Mouse (Mus musculus): ENCODE measurements around the gene Olfr322. TPM values are rescaled to one million over a fixed set of nuclear protein-coding genes. Genes with fewer than 3 reads are reported as not detected.

Olfr322 gene
- not detected in 2 replicates for polyA plus RNA-seq (2015; fragmentation: Nextera tagmentation; extraction: Ambion mirVana)

GRCm38 (mm10) chr11:58658596-58658995 is at the start of gene Olfr322:
TSS of gene Olfr322 (plus strand) at chr11:58658782.
- Histone ChIP-seq H3K9me3 (ENCODE audit: control insufficient read depth, low read length) (no peaks in the 10 kb centered on the region), H3K36me3 (ENCODE audit: control insufficient read depth, insufficient read depth, low read length) (no peaks in the 10 kb centered on the region), H3K4me1 (replicated peaks; ENCODE audit: control insufficient read depth, insufficient read depth, low read length) (no peaks in the 10 kb centered on the region), H3K4me2 (ENCODE audit: low read depth, low read length) (no peak within 1 kb of the TSS), H3K9ac (ENCODE audit: low read length) (no peak within 1 kb of the TSS), H3K4me3 (ENCODE audit: low read length) (no peak within 1 kb of the TSS), H3K27me3 (ENCODE audit: control insufficient read depth, insufficient read depth, low read depth, low read length) (no peaks in the 10 kb centered on the region), H3K27ac (ENCODE audit: low read length) (no peak within 1 kb of the TSS)
- ATAC-seq (ENCODE audit: low read depth) = no peak
- 80% methylated on average over 4 of the region's 4 CpGs for WGBS

- Histone ChIP-seq H3K4me3 (ENCODE audit: low read length) (no peak overlapping the region), H3K27ac (ENCODE audit: low read length) (no peak overlapping the region), H3K36me3 (ENCODE audit: control insufficient read depth, insufficient read depth, low read length) (no peaks in the 10 kb centered on the region), H3K4me2 (ENCODE audit: low read depth, low read length) (no peak overlapping the region), H3K27me3 (ENCODE audit: control insufficient read depth, insufficient read depth, low read depth, low read length) (no peaks in the 10 kb centered on the region), H3K9ac (ENCODE audit: low read length) (no peak overlapping the region), H3K9me3 (ENCODE audit: control insufficient read depth, low read length) (no peaks in the 10 kb centered on the region), H3K4me1 (replicated peaks; ENCODE audit: control insufficient read depth, insufficient read depth, low read length) (no peaks in the 10 kb centered on the region)
- no peak; the same call in 1 of the 2 replicates for ATAC-seq (ENCODE audit: low read depth)
- 37% methylated on average over 3 of the region's 3 CpGs for WGBS
Measured at GRCm38 (mm10) chr11:58613359-58613758, 45.2 kb upstream of the Olfr322 start.

DNA sequence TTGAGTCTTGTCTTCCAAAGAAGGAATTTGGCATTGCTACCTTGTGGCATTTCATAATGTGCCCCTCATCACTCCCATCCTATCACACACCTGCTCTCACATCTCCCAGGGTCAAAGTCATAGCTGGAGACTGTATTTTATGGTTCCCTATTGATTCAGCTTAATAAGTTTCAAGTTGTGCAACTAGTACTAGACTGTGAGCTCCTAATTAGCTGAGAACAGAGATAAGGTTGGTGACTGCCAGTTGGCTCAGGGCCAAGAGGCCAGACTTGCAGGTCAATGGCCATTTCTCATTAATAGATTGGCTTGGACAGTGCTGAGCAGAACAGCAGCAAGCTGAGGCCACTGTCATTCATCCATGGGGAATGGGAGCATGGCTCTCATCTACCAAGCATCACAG is 44.1 kb upstream of the Olfr322 start:
- H3K4me3 ChIP-seq (ENCODE audit: low read length) = no peak overlapping the region
- no peak overlapping the region for H3K4me2 ChIP-seq (ENCODE audit: low read depth, low read length)
- no peak; the same call in 1 of the 2 replicates for ATAC-seq (ENCODE audit: low read depth)
- H3K36me3 ChIP-seq (ENCODE audit: control insufficient read depth, insufficient read depth, low read length) = no peaks in the 10 kb centered on the region
- no peak overlapping the region for H3K27ac ChIP-seq (ENCODE audit: low read length)
- no peaks in the 10 kb centered on the region for H3K9me3 ChIP-seq (ENCODE audit: control insufficient read depth, low read length)
- H3K4me1 ChIP-seq (replicated peaks; ENCODE audit: control insufficient read depth, insufficient read depth, low read length) = no peaks in the 10 kb centered on the region
- no peaks in the 10 kb centered on the region for H3K27me3 ChIP-seq (ENCODE audit: control insufficient read depth, insufficient read depth, low read depth, low read length)
- H3K9ac ChIP-seq (ENCODE audit: low read length) = no peak overlapping the region

GRCm38 (mm10) chr11:58615975-58616374 is 42.6 kb upstream of the Olfr322 start, which contains the start of gene 2210407C18Rik:
TSS of gene 2210407C18Rik (minus strand) at chr11:58616075.
- 86% methylated on average over 4 of the region's 4 CpGs for WGBS
- Histone ChIP-seq H3K4me1 (replicated peaks; ENCODE audit: control insufficient read depth, insufficient read depth, low read length) (no peaks in the 10 kb centered on the region), H3K36me3 (ENCODE audit: control insufficient read depth, insufficient read depth, low read length) (no peaks in the 10 kb centered on the region), H3K4me3 (ENCODE audit: low read length) (no peak within 1 kb of the TSS), H3K9me3 (ENCODE audit: control insufficient read depth, low read length) (no peaks in the 10 kb centered on the region), H3K4me2 (ENCODE audit: low read depth, low read length) (no peak within 1 kb of the TSS), H3K27ac (ENCODE audit: low read length) (no peak within 1 kb of the TSS), H3K9ac (ENCODE audit: low read length) (no peak within 1 kb of the TSS), H3K27me3 (ENCODE audit: control insufficient read depth, insufficient read depth, low read depth, low read length) (no peaks in the 10 kb centered on the region)
- ATAC-seq (ENCODE audit: low read depth) = no peak

- Histone ChIP-seq H3K4me2 (ENCODE audit: low read depth, low read length) (no peak overlapping the region), H3K4me3 (ENCODE audit: low read length) (no peak overlapping the region), H3K27ac (ENCODE audit: low read length) (no peak overlapping the region), H3K9ac (ENCODE audit: low read length) (no peak overlapping the region), H3K27me3 (ENCODE audit: control insufficient read depth, insufficient read depth, low read depth, low read length) (no peaks in the 10 kb centered on the region), H3K9me3 (ENCODE audit: control insufficient read depth, low read length) (no peaks in the 10 kb centered on the region), H3K36me3 (ENCODE audit: control insufficient read depth, insufficient read depth, low read length) (no peaks in the 10 kb centered on the region), H3K4me1 (replicated peaks; ENCODE audit: control insufficient read depth, insufficient read depth, low read length) (no peaks in the 10 kb centered on the region)
- WGBS = 43% methylated on average over 3 of the region's 3 CpGs
- ATAC-seq (ENCODE audit: low read depth) = no peak
Measured at GRCm38 (mm10) chr11:58618369-58618768, 40.2 kb upstream of the Olfr322 start.

DNA sequence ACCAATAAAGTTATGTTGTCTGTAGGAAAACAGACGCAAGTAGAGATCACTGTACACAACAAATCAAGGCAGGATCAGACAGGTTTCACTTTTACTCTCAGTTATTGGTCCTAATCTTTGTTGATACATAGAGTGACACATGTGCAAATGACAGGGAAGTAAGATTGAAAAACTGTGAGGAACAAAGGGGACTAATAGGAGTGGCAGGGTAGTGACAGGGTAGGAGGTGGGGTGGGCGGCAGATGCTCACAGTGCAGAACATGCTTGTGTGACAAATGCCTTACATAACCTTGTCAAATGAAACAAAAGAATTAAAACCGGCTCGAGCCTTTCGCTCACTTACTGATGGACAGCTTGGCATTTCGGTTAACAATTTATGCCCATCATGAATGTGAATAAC is 39.8 kb upstream of the Olfr322 start:
- H3K4me1 ChIP-seq (replicated peaks; ENCODE audit: control insufficient read depth, insufficient read depth, low read length) = no peaks in the 10 kb centered on the region
- no peak for ATAC-seq (ENCODE audit: low read depth)
- H3K27ac ChIP-seq (ENCODE audit: low read length) = no peak overlapping the region
- H3K4me3 ChIP-seq (ENCODE audit: low read length) = no peak overlapping the region
- no peaks in the 10 kb centered on the region for H3K36me3 ChIP-seq (ENCODE audit: control insufficient read depth, insufficient read depth, low read length)
- no peaks in the 10 kb centered on the region for H3K9me3 ChIP-seq (ENCODE audit: control insufficient read depth, low read length)
- H3K9ac ChIP-seq (ENCODE audit: low read length) = no peak overlapping the region
- 64% methylated on average over 6 of the region's 6 CpGs for WGBS
- no peaks in the 10 kb centered on the region for H3K27me3 ChIP-seq (ENCODE audit: control insufficient read depth, insufficient read depth, low read depth, low read length)
- H3K4me2 ChIP-seq (ENCODE audit: low read depth, low read length) = no peak overlapping the region

DNA sequence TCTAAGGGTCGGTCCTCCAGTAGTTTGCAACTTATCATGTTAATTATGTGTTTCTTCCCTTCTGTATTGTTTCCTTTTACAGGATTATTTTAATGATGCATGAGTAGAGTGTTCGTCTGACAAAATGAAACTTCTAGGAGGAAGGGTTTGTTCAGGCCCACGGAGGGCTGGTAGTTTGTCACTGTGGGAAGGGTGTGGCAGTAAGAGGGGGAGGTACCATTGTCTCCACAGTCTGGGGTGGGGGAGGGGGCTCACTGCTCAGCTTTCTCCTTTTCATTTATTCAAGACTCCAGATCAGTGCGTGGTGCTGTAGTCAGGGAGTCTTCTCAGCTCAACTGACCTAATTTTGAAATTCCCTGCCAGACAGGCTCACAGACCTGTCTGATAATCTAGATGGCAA is 32.4 kb upstream of the Olfr322 start:
- no peaks in the 10 kb centered on the region for H3K9me3 ChIP-seq (ENCODE audit: control insufficient read depth, low read length)
- WGBS = 46% methylated on average over 4 of the region's 4 CpGs
- no peaks in the 10 kb centered on the region for H3K4me1 ChIP-seq (replicated peaks; ENCODE audit: control insufficient read depth, insufficient read depth, low read length)
- H3K27ac ChIP-seq (ENCODE audit: low read length) = no peak overlapping the region
- H3K4me2 ChIP-seq (ENCODE audit: low read depth, low read length) = no peak overlapping the region
- no peak overlapping the region for H3K4me3 ChIP-seq (ENCODE audit: low read length)
- H3K27me3 ChIP-seq (ENCODE audit: control insufficient read depth, insufficient read depth, low read depth, low read length) = no peaks in the 10 kb centered on the region
- ATAC-seq (ENCODE audit: low read depth) = no peak
- no peaks in the 10 kb centered on the region for H3K36me3 ChIP-seq (ENCODE audit: control insufficient read depth, insufficient read depth, low read length)
- no peak overlapping the region for H3K9ac ChIP-seq (ENCODE audit: low read length)

DNA sequence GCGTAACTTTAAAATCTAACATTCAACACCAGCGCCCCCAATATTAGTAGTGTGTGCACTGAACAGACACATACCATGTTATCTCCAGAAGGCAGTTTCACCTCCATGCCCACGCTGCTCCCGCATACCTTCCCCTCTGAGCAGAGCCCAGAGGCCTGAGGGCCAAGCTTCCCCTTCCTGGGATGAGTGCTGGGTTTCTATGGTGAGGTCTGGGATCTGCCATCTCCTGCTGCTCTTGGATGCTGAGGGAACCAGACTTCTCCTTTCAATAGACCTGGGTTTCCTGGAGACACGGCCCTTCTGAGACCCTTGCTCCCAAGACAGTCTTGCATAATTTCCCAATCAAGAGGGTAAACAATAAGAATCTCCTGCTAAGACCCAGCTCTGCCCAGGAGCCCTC is 28.2 kb upstream of the Olfr322 start, which contains the start of gene Olfr323:
TSS of gene Olfr323 (minus strand) at position 101 of the 400 bp plus-strand sequence.
- H3K9ac ChIP-seq (ENCODE audit: low read length) = no peak within 1 kb of the TSS
- 68% methylated on average over 5 of the region's 5 CpGs for WGBS

DNA sequence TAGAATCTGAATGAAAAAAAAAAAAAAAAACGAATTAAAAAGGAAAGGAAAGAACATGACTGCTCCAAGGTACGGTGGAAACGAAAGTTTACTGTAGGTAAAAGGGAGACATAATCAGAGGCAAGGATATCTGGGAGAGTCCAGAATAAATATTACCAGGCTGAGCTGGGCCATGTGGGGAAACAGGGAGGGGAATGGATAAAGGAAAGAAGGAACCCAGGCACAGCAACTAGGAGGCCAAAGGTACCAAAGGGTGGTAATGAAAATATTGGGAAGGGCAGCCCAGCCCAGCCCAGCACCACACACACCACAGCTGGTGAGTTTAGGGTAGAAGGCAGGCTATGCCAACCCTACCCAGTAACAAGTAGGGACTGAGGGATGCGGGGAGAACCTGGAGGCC is 23.7 kb upstream of the Olfr322 start:
- Histone ChIP-seq H3K4me3 (ENCODE audit: low read length) (no peak overlapping the region), H3K9me3 (ENCODE audit: control insufficient read depth, low read length) (no peaks in the 10 kb centered on the region), H3K27ac (ENCODE audit: low read length) (no peak overlapping the region), H3K4me1 (replicated peaks; ENCODE audit: control insufficient read depth, insufficient read depth, low read length) (no peaks in the 10 kb centered on the region), H3K27me3 (ENCODE audit: control insufficient read depth, insufficient read depth, low read depth, low read length) (no peaks in the 10 kb centered on the region; the same call in 1 of the 2 replicates), H3K4me2 (ENCODE audit: low read depth, low read length) (no peak overlapping the region), H3K36me3 (ENCODE audit: control insufficient read depth, insufficient read depth, low read length) (no peaks in the 10 kb centered on the region), H3K9ac (ENCODE audit: low read length) (no peak overlapping the region)
- no peak for ATAC-seq (ENCODE audit: low read depth)
- WGBS = 54% methylated on average over 4 of the region's 4 CpGs

More for the DNA sequence above, 28.2 kb upstream of the Olfr322 start, which contains the start of gene Olfr323:
- Histone ChIP-seq H3K4me1 (replicated peaks; ENCODE audit: control insufficient read depth, insufficient read depth, low read length) (no peaks in the 10 kb centered on the region), H3K4me2 (ENCODE audit: low read depth, low read length) (no peak within 1 kb of the TSS), H3K27me3 (ENCODE audit: control insufficient read depth, insufficient read depth, low read depth, low read length) (no peaks in the 10 kb centered on the region), H3K36me3 (ENCODE audit: control insufficient read depth, insufficient read depth, low read length) (no peaks in the 10 kb centered on the region), H3K4me3 (ENCODE audit: low read length) (no peak within 1 kb of the TSS), H3K9me3 (ENCODE audit: control insufficient read depth, low read length) (no peaks in the 10 kb centered on the region), H3K27ac (ENCODE audit: low read length) (no peak within 1 kb of the TSS)
- no peak for ATAC-seq (ENCODE audit: low read depth)
